Mouse (Mus musculus) cerebellum, adult 2 months (tissue): ENCODE data around the gene Robo4.

Experiments
- CTCF ChIP-seq: fragments of 200-500 bp; IDR thresholded peaks from 2 replicates; pipeline ENCODE4 v1.5.1; 2011; ENCODE audit warnings: low read depth, mild to moderate bottlenecking, control low read depth, low read length, moderate library complexity, borderline replicate concordance; ENCODE audit not compliant: insufficient read depth
- POLR2A ChIP-seq: fragments of 200-500 bp; IDR thresholded peaks from 2 replicates; pipeline ENCODE4 v1.6.1; 2011; ENCODE audit warnings: low read length, control low read depth, borderline replicate concordance; ENCODE audit not compliant: insufficient read depth

- TF ChIP-seq CTCF (no peak), POLR2A (no peak)
These were observed 6.3 kb downstream of the Robo4 start for GRCm38 (mm10) chr9:37407850-37408502.
